Comparison of ENCODE assay signal across 8 mouse cellular contexts in genomic region chr2:132578059-132578458, GRCm38 (mm10). TPM values are rescaled to one million over a fixed set of nuclear protein-coding genes. Genes with fewer than 3 reads are reported as not detected.
DNase-seq lines count a peak whose midpoint lies in the region; ATAC-seq and TF ChIP-seq lines count a peak whose summit lies in the region.

No protein-coding gene starts in this region.

- peak overlapping the region; percentile 88; the same call in 1 of the 2 replicates for H3K9ac ChIP-seq in CH12.LX (ENCODE audit: insufficient read depth, low read depth)
- H3K9ac ChIP-seq in forebrain, embryonic 12.5 days, result peak overlapping the region; percentile 93
- H3K9ac ChIP-seq in liver, postnatal 0 days (replicated peaks), result peak overlapping the region; percentile 99
- H3K9ac ChIP-seq in neural tube, embryonic 14.5 days (replicated peaks; ENCODE audit: low read depth, low read length), result peak overlapping the region; percentile 97

- peaks cover 38% of the 10 kb centered on the region for H3K79me2 ChIP-seq in CH12.LX (replicated peaks; ENCODE audit: control insufficient read depth, extremely low read depth, insufficient read depth, poor library complexity, severe bottlenecking)

- peak overlapping the region; percentile 19 to 90 (median 88) for H3K4me3 ChIP-seq in CH12.LX (replicated peaks in 1 of 3; ENCODE audit: low read depth in 2 of 3, low read length in 2 of 3, poor library complexity in 1 of 3)
- peak overlapping the region; percentile 75 for H3K4me3 ChIP-seq in forebrain, embryonic 12.5 days (replicated peaks)
- H3K4me3 ChIP-seq in liver, postnatal 0 days (ENCODE audit: low read depth, low read length), result peak overlapping the region; percentile 94
- H3K4me3 ChIP-seq in neural tube, embryonic 14.5 days (ENCODE audit: low read depth, low read length), result peak overlapping the region; percentile 88

- peak; percentile 98 for ATAC-seq in forebrain, embryonic 12.5 days (ENCODE audit: low FRiP score)
- peak; percentile 98 for ATAC-seq in liver, postnatal 0 days
- peak; percentile 99 for ATAC-seq in neural tube, embryonic 14.5 days (ENCODE audit: low read depth)

- no peaks in the 10 kb centered on the region for H3K27me3 ChIP-seq in CH12.LX (replicated peaks)
- H3K27me3 ChIP-seq in forebrain, embryonic 12.5 days, result no peaks in the 10 kb centered on the region
- no peaks in the 10 kb centered on the region for H3K27me3 ChIP-seq in liver, postnatal 0 days (ENCODE audit: insufficient read depth, low read length)
- H3K27me3 ChIP-seq in neural tube, embryonic 14.5 days (ENCODE audit: control insufficient read depth, insufficient read depth, low read length), result no peaks in the 10 kb centered on the region

- in situ Hi-C loops in CH12.LX (cut with MboI; ENCODE audit: low pct_ligation_motif_present, low pct_unique_long_range_greater_than_20kb, low sequenced_read_pairs), result loop anchor here (10.0 kb wide), 1 partner anchor 53 kb away; no protein-coding TSS in a partner anchor

- no peaks in the 10 kb centered on the region for H3K9me3 ChIP-seq in CH12.LX (replicated peaks; ENCODE audit: low read length)
- H3K9me3 ChIP-seq in forebrain, embryonic 12.5 days, result no peaks in the 10 kb centered on the region
- H3K9me3 ChIP-seq in liver, postnatal 0 days (ENCODE audit: low read length), result no peaks in the 10 kb centered on the region
- no peaks in the 10 kb centered on the region for H3K9me3 ChIP-seq in neural tube, embryonic 14.5 days (ENCODE audit: control insufficient read depth, low read length)

- no peaks in the 10 kb centered on the region for H3K36me3 ChIP-seq in CH12.LX (replicated peaks in 1 of 2; ENCODE audit: control insufficient read depth in 1 of 2, insufficient read depth in 1 of 2, low read length in 1 of 2)
- H3K36me3 ChIP-seq in forebrain, embryonic 12.5 days (replicated peaks), result no peaks in the 10 kb centered on the region
- H3K36me3 ChIP-seq in liver, postnatal 0 days (replicated peaks; ENCODE audit: insufficient read depth, low read length), result no peaks in the 10 kb centered on the region
- no peaks in the 10 kb centered on the region for H3K36me3 ChIP-seq in neural tube, embryonic 14.5 days (ENCODE audit: control insufficient read depth, insufficient read depth, low read length)

- intact Hi-C loops in heart, postnatal 10 days (cut with DNase I), result no loop called here

- peaks cover 0 to 13% of the 10 kb centered on the region in 2 experiments; a peak in 2 of 4 replicates for H3K4me1 ChIP-seq in CH12.LX (ENCODE audit: control insufficient read depth in 1 of 2, insufficient read depth in 2 of 2)
- H3K4me1 ChIP-seq in forebrain, embryonic 12.5 days, result peaks cover 30% of the 10 kb centered on the region
- H3K4me1 ChIP-seq in liver, postnatal 0 days (ENCODE audit: insufficient read depth), result peaks cover 14% of the 10 kb centered on the region
- H3K4me1 ChIP-seq in neural tube, embryonic 14.5 days (ENCODE audit: control insufficient read depth, insufficient read depth, low read length), result peaks cover 19% of the 10 kb centered on the region

- H3K27ac ChIP-seq in CH12.LX (ENCODE audit: insufficient read depth, low read depth), result peak overlapping the region; percentile 50
- H3K27ac ChIP-seq in forebrain, embryonic 12.5 days, result peak overlapping the region; percentile 99
- peak overlapping the region; percentile 100 for H3K27ac ChIP-seq in liver, postnatal 0 days (ENCODE audit: low read depth)
- peak overlapping the region; percentile 99 for H3K27ac ChIP-seq in neural tube, embryonic 14.5 days (ENCODE audit: low read depth, low read length)

- peak; percentile 11 for TF ChIP-seq RAD21 in CH12.LX (IDR thresholded peaks at IDR 0.05; ENCODE audit: low read depth, low read length)

- peak in 1 of 2 experiments; percentile 38; a peak in 2 of 4 replicates for TF ChIP-seq CTCF in CH12.LX (conservative IDR thresholded peaks at IDR 0.05 in 1 of 2, IDR thresholded peaks at IDR 0.05 in 1 of 2; ENCODE audit: low read depth in 2 of 2, low read length in 2 of 2)
- peak; percentile 64 for TF ChIP-seq CTCF in liver, postnatal 0 days (IDR thresholded peaks at IDR 0.05; ENCODE audit: low read depth)

- TF ChIP-seq EP300 in CH12.LX (IDR thresholded peaks at IDR 0.05; ENCODE audit: low read length), result no peak
- peak; percentile 63 for TF ChIP-seq EP300 in liver, postnatal 0 days (IDR thresholded peaks at IDR 0.05; ENCODE audit: low read depth)

- DNase-seq in CH12.LX (ENCODE audit: extremely low read depth), result peak; percentile 92
- peak; percentile 82 for DNase-seq in c-Kit-positive CD71-positive TER-119-negative erythroid progenitor cells, embryonic 14.5 days (ENCODE audit: low read depth)
- peak; percentile 98 for DNase-seq in heart, postnatal 10 days
- peak; percentile 70 for DNase-seq in large intestine, adult 2 months (ENCODE audit: low read depth, low spot score)
- DNase-seq in liver, postnatal 0 days, result peak; percentile 99
- peak; percentile 99 for DNase-seq in testis, postnatal 10 days (ENCODE audit: low spot score)

- dilution Hi-C loops in CH12.LX (cut with MboI; ENCODE audit: extremely low pct_ligation_motif_present, extremely low pct_unique_long_range_greater_than_20kb, low sequenced_read_pairs), result no loop called here

- TF ChIP-seq POLR2A in CH12.LX (IDR thresholded peaks at IDR 0.05; ENCODE audit: low read depth, low read length), result peak; percentile 92

- no peak overlapping the region; the same call in 1 of the 2 replicates for H3K4me2 ChIP-seq in CH12.LX (ENCODE audit: insufficient read depth, low read depth, poor library complexity, severe bottlenecking)
- peak overlapping the region; percentile 57 for H3K4me2 ChIP-seq in forebrain, embryonic 12.5 days
- H3K4me2 ChIP-seq in liver, postnatal 0 days (ENCODE audit: low read depth, low read length), result peak overlapping the region; percentile 73
- H3K4me2 ChIP-seq in neural tube, embryonic 14.5 days (ENCODE audit: low read depth, low read length), result peak overlapping the region; percentile 70

- under 1% methylated on average over 32 of the region's 38 CpGs for WGBS in forebrain, embryonic 12.5 days
- under 1% methylated on average over 38 of the region's 38 CpGs for WGBS in large intestine, adult 2 months
- WGBS in liver, postnatal 0 days (ENCODE audit: insufficient replicate concordance), result 0% methylated on average over 24 of the region's 38 CpGs
- WGBS in neural tube, embryonic 14.5 days, result 1% methylated on average over 38 of the region's 38 CpGs

TF ChIP-seq in CH12.LX, 34 proteins besides CTCF, POLR2A, EP300 and RAD21:
- no peak for TF ChIP-seq ZC3H11A (IDR thresholded peaks at IDR 0.05; ENCODE audit: low read depth, low read length)
- no peak for TF ChIP-seq SMC3 (IDR thresholded peaks at IDR 0.05; ENCODE audit: low read depth, low read length)
- peak; percentile 79; the same call in 1 of the 2 replicates for TF ChIP-seq NELFE (IDR thresholded peaks at IDR 0.05; ENCODE audit: low read depth, low read length)
- TF ChIP-seq IRF4 (IDR thresholded peaks at IDR 0.05; ENCODE audit: low read depth, low read length), result peak; percentile 54; the same call in 1 of the 2 replicates
- TF ChIP-seq MAZ (IDR thresholded peaks at IDR 0.05; ENCODE audit: low read depth, low read length), result 0 out of 2 replicates have a peak, but pooled peaks have one; percentile 45
- TF ChIP-seq TBP (conservative IDR thresholded peaks at IDR 0.05; ENCODE audit: low read depth, low read length), result peak; percentile 83
- no peak for TF ChIP-seq ETS1 (conservative IDR thresholded peaks at IDR 0.05; ENCODE audit: low read depth, low read length)
- 0 out of 2 replicates have a peak, but pooled peaks have one; percentile 12 for TF ChIP-seq MXI1 (IDR thresholded peaks at IDR 0.05; ENCODE audit: low read depth, low read length)
- TF ChIP-seq HCFC1 (IDR thresholded peaks at IDR 0.05; ENCODE audit: low read depth, low read length), result 0 out of 2 replicates have a peak, but pooled peaks have one; percentile 40
- peak; percentile 92 for TF ChIP-seq TCF12 (IDR thresholded peaks at IDR 0.05; ENCODE audit: low read depth, low read length)
- TF ChIP-seq ELF1 (IDR thresholded peaks at IDR 0.05; ENCODE audit: low read depth, low read length), result peak; percentile 67
- peak; percentile 94 for TF ChIP-seq ZMIZ1 (IDR thresholded peaks at IDR 0.05; ENCODE audit: low read depth, low read length)
- TF ChIP-seq SIN3A (IDR thresholded peaks at IDR 0.05; ENCODE audit: low read length), result peak; percentile 28; the same call in 1 of the 2 replicates

RNA-seq across cellular contexts. Expression of gene Gpcpd1, which starts 9.5 kb away (rescaled TPM):
- total RNA-seq in CH12.LX (2012; rRNA removed) (18.3 and 33.5 TPM in 2 replicates), CH12.LX (2014; rRNA removed) (60.5 and 60.8 TPM in 2 replicates)
- polyA plus RNA-seq in CH12.LX (2012; ENCODE audit: insufficient read length, low read depth), result 30.9 and 40.7 TPM in 2 replicates
- 58.4 and 59.3 TPM in 2 replicates for polyA plus RNA-seq in forebrain, embryonic 12.5 days (2016; fragmentation: Nextera tagmentation; extraction: Ambion mirVana)
- 100 to 1,000 TPM; 118 to 190 TPM for total RNA-seq in heart, postnatal 10 days (2021)
- polyA plus RNA-seq in large intestine, adult 2 months (2012; rRNA removed), result 6.7 and 8.4 TPM in 2 replicates
- 65.0 and 65.8 TPM in 2 replicates for polyA plus RNA-seq in liver, postnatal 0 days (2015; fragmentation: Nextera tagmentation; extraction: Ambion mirVana)
- polyA plus RNA-seq in neural tube, embryonic 14.5 days (2014; fragmentation: Nextera tagmentation; extraction: Ambion mirVana), result 103 and 108 TPM in 2 replicates

Comparison
In these comparisons a context has a peak if more than half of its experiments do, and no peak if none do; other contexts are left out.
1. Peak in every context shown above with its lines: DNase-seq, ATAC-seq, H3K4me3 ChIP-seq and H3K27ac ChIP-seq.
2. H3K27ac ChIP-seq: peak in every context shown above with its lines; median percentile 100 in liver, postnatal 0 days; 99 in forebrain, embryonic 12.5 days; 99 in neural tube, embryonic 14.5 days; 50 in CH12.LX.